In genomic region chr9:101401416-101401815, GRCm38 (mm10) we compare ENCODE assay signal across 18 mouse cellular contexts.
A peak's percentile ranks its signal among the peaks of the same experiment; 100 is the strongest.
DNase-seq lines count a peak whose midpoint lies in the region; ATAC-seq and TF ChIP-seq lines count a peak whose summit lies in the region.
"Had no signal": no experiment of that assay in that cellular context is flagged by ENCODE, and none has a peak within 500 bp of the region (broad histone marks: within the 10 kb centered on the region; RNA-seq: fewer than 3 reads in every experiment).

No protein-coding gene starts in this region.

- TF ChIP-seq CTCF in kidney, adult 2 months (conservative IDR thresholded peaks at IDR 0.05; ENCODE audit: insufficient read depth, insufficient read length, low read depth, low read length), result no peak

- no peaks in the 10 kb centered on the region for H3K9me3 ChIP-seq in heart, embryonic 13.5 days
- H3K9me3 ChIP-seq in heart, embryonic 10.5 days, result no peaks in the 10 kb centered on the region
- H3K9me3 ChIP-seq in kidney, embryonic 14.5 days (ENCODE audit: control insufficient read depth, low read length), result no peaks in the 10 kb centered on the region
- H3K9me3 ChIP-seq: embryonic facial prominence, embryonic 12.5 days; forebrain, embryonic 15.5 days; hindbrain, embryonic 13.5 days had no signal

- ATAC-seq in heart, embryonic 13.5 days (ENCODE audit: extremely low read depth, insufficient number of reproducible peaks, low FRiP score, low TSS enrichment), result no peak
- no peak for ATAC-seq in kidney, embryonic 14.5 days (ENCODE audit: low FRiP score, low TSS enrichment)
- ATAC-seq: activated CD4-positive, CD25-positive, alpha-beta regulatory T cell, adult 4 months; forebrain, embryonic 15.5 days; Patski had no signal

- no peak overlapping the region for H3K27ac ChIP-seq in heart, embryonic 13.5 days (replicated peaks)
- H3K27ac ChIP-seq in heart, embryonic 10.5 days, result no peak overlapping the region
- no peak overlapping the region for H3K27ac ChIP-seq in kidney, embryonic 14.5 days (ENCODE audit: low read depth, low read length)
- H3K27ac ChIP-seq in kidney, adult 2 months (ENCODE audit: insufficient read depth, low read depth, low read length), result no peak overlapping the region
- H3K27ac ChIP-seq: embryonic facial prominence, embryonic 12.5 days; forebrain, embryonic 15.5 days; heart, adult 2 months had no signal

- no peak overlapping the region for H3K4me3 ChIP-seq in heart, embryonic 13.5 days
- H3K4me3 ChIP-seq in heart, embryonic 10.5 days, result no peak overlapping the region
- no peak overlapping the region for H3K4me3 ChIP-seq in kidney, embryonic 14.5 days (ENCODE audit: low read length)
- H3K4me3 ChIP-seq in kidney, adult 2 months (ENCODE audit: insufficient read depth, low read depth, low read length), result no peak overlapping the region
- H3K4me3 ChIP-seq: embryonic facial prominence, embryonic 12.5 days; forebrain, embryonic 15.5 days; heart, adult 2 months; hindbrain, embryonic 13.5 days had no signal

- no peak overlapping the region for H3K9ac ChIP-seq in heart, embryonic 13.5 days
- no peak overlapping the region for H3K9ac ChIP-seq in kidney, embryonic 14.5 days (ENCODE audit: low read depth, low read length)
- H3K9ac ChIP-seq: embryonic facial prominence, embryonic 12.5 days; forebrain, embryonic 15.5 days; hindbrain, embryonic 13.5 days had no signal

- TF ChIP-seq POLR2A in kidney, adult 2 months (IDR thresholded peaks at IDR 0.05; ENCODE audit: low read depth, low read length), result no peak

- WGBS in heart, embryonic 13.5 days, result 41% methylated on average over 9 of the region's 9 CpGs
- 50% methylated on average over 9 of the region's 9 CpGs for WGBS in heart, embryonic 10.5 days
- 63% methylated on average over 9 of the region's 9 CpGs for WGBS in kidney, embryonic 14.5 days
- WGBS in kidney, adult 2 months, result 67% methylated on average over 9 of the region's 9 CpGs

- peaks cover 25% of the 10 kb centered on the region for H3K4me1 ChIP-seq in heart, embryonic 13.5 days
- peaks cover 20% of the 10 kb centered on the region; the same call in 1 of the 2 replicates for H3K4me1 ChIP-seq in heart, embryonic 10.5 days
- peaks cover 14% of the 10 kb centered on the region; the same call in 1 of the 2 replicates for H3K4me1 ChIP-seq in kidney, embryonic 14.5 days (ENCODE audit: control insufficient read depth, insufficient read depth, low read length)
- no peaks in the 10 kb centered on the region for H3K4me1 ChIP-seq in kidney, adult 2 months (ENCODE audit: control insufficient read depth, insufficient read depth, low read length)

- no peaks in the 10 kb centered on the region for H3K36me3 ChIP-seq in heart, embryonic 13.5 days
- no peaks in the 10 kb centered on the region for H3K36me3 ChIP-seq in heart, embryonic 10.5 days
- no peaks in the 10 kb centered on the region for H3K36me3 ChIP-seq in kidney, embryonic 14.5 days (ENCODE audit: control insufficient read depth, insufficient read depth, low read length)
- no peaks in the 10 kb centered on the region for H3K36me3 ChIP-seq in kidney, adult 2 months (ENCODE audit: control insufficient read depth, insufficient read depth, low read length)
- H3K36me3 ChIP-seq: embryonic facial prominence, embryonic 12.5 days; forebrain, embryonic 15.5 days; hindbrain, embryonic 13.5 days had no signal

- 0 out of 2 replicates have a peak overlapping the region, but pooled peaks have one; percentile 21 for H3K4me2 ChIP-seq in heart, embryonic 13.5 days
- H3K4me2 ChIP-seq in kidney, embryonic 14.5 days (replicated peaks; ENCODE audit: low read depth, low read length), result peak overlapping the region; percentile 17; the same call in 1 of the 2 replicates
- H3K4me2 ChIP-seq: embryonic facial prominence, embryonic 12.5 days; forebrain, embryonic 15.5 days; hindbrain, embryonic 13.5 days had no signal

- H3K27me3 ChIP-seq in heart, embryonic 13.5 days (replicated peaks), result no peaks in the 10 kb centered on the region
- H3K27me3 ChIP-seq in heart, embryonic 10.5 days (ENCODE audit: insufficient read depth, poor library complexity, severe bottlenecking), result no peaks in the 10 kb centered on the region
- H3K27me3 ChIP-seq in kidney, embryonic 14.5 days (ENCODE audit: control insufficient read depth, insufficient read depth, low read length), result no peaks in the 10 kb centered on the region
- H3K27me3 ChIP-seq in kidney, adult 2 months (replicated peaks; ENCODE audit: control insufficient read depth, insufficient read depth, low read length), result no peaks in the 10 kb centered on the region
- H3K27me3 ChIP-seq: CH12.LX; embryonic facial prominence, embryonic 12.5 days; forebrain, embryonic 15.5 days; hindbrain, embryonic 13.5 days had no signal

- no peak for DNase-seq in heart, embryonic 10.5 days (ENCODE audit: low spot score)
- DNase-seq in kidney, adult 2 months, result no peak
- DNase-seq in kidney, postnatal 10 days, result peak; percentile 15
- DNase-seq in kidney, adult 9 months, result no peak
- DNase-seq: adrenal gland, postnatal 14 days; cerebellum, adult 11-12 months; cerebellum, adult 9-10 months; cerebellum, postnatal 25 days; gastrocnemius, postnatal 36 days; heart, adult 2 months had no signal
